Mouse (Mus musculus) megakaryocyte progenitor cell, adult 5-6 weeks (primary cell): ENCODE measurements around the gene Casp3. TPM values are rescaled to one million over a fixed set of nuclear protein-coding genes. Genes with fewer than 3 reads are reported as not detected.

Experiments used
- ATAC-seq: replicated peaks from 2 replicates; pipeline ENCODE4 v1.8.0; 2016; ENCODE audit warnings: mild to moderate bottlenecking, moderate TSS enrichment, inconsistent platforms; ENCODE audit not compliant: poor library complexity
- total RNA-seq, 2 experiments: library from RNA; stranded (forward) in 1 of 2; stranded (reverse) in 1 of 2; fragments of 157-497, 149-512 nt in 1 of 2; fragments of 200-1000 nt in 1 of 2; gene quantifications; 2 replicates each; pipeline versions ENCODE4 v1.2.3 to v1.2.4; 2015 to 2017

The Casp3 gene
- total RNA-seq, 2 experiments from 2014 or later = 53.7 to 85.1 TPM

DNA sequence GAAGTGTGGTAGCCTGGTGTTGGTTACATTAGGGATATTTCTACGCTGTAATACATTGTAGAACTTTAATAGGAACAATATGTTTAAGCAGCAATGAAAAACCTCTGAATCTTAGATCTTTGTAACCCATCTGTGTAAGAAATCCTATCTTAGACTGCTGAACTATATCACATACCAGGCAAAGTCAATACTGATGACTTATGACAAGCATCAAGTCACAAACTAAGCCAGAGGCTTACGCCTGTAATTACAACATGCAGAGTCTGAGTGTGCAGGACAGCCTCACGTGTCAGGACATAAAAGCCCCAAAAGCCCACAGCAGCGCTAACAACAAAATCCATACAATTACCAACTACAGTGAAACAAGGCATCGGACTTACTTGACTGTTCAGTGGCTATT lies 13.5 kb upstream of the Casp3 start:
- no peak for ATAC-seq

- ATAC-seq = no peak
Observed at GRCm38 (mm10) chr8:46606930-46607329, 10.2 kb upstream of the Casp3 start.

DNA sequence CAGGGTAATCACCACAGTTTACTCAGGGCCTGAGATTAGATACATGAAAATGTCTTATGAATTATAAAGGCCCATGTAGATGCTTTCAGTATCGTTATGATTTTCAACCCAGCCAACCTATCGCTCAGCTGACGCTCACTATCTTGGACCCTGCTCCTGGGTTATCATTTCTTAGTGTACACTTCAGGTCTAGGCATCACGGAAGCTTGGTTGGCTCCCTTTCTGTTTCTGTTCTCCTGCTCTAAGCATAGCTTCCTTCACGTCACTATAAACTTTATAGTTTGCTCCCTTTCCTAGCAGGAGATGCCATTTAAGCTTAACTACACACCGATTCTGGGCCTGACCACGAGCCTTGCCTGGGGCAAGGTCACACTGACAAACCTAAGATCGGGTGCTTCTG lies 5.5 kb upstream of the Casp3 start:
- no peak for ATAC-seq

- no peak for ATAC-seq
Observed at GRCm38 (mm10) chr8:46612913-46613312, 4.2 kb upstream of the Casp3 start.

DNA sequence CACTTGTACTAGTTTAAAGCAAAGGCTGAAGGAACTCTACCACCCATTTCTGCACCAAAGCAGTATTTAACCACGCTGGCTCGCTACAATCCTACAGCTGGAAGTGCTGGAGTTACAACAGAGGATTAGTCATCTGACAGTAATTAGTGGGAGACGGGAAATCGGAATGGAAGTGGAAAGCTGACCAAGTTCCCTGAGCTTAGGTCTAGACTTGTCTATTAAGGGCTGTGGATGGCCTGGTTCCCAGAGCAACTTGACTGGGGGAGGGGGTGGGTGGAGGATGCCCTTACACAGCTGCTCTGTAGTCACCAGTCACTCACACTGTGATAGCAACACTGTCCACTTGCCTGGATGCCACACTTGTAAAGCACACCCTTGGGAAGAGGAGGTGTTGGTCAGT lies 3.7 kb upstream of the Casp3 start:
- no peak for ATAC-seq

- ATAC-seq = no peak
Observed at GRCm38 (mm10) chr8:46615936-46616335, 1.2 kb upstream of the Casp3 start.

DNA sequence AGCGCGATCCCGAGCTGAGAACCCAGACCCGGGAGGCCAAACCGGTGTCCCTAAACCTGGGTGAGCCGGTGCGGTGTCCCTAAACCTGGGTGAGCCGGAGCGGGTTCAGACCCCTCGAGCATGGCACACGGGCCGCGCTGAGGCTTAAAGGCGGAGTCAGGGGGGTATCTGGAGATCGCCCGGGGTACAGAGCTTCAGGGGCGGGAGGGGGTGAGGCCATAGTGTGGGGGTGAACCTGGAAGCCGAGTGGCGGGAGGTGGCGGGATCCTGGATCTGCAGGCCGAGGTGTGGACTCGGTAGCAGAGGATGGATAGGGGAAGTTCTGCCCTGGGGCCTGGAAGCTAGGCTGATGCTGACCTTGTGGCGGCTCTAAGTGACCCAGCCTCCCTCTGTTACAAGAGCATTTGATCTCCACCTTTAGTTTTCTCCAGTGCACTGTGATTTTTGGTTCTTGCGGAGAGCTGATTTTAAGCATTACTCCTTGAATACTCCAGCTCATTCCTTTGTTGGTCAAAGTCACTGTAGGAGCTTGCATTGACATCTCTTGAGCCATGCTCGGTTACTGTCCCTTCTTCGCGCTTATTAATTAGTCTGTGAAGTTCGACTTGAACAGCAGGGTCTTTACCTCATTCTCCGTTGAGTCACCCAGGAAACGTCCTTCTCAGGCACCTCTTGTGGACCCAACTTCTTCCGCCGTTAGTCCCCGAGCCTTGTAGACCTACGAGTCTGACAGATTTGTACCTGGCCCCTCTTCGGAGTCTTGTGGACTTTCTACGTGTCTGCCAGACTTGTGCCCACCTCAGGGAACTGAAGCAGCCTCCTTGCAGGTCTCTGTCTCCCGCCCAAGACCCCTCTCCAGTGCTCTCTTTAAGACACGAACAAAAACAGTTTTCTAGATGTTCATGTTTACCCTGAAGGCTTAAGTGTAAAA lies 864 bp downstream of the Casp3 start:
- peak; percentile 32 for ATAC-seq

DNA sequence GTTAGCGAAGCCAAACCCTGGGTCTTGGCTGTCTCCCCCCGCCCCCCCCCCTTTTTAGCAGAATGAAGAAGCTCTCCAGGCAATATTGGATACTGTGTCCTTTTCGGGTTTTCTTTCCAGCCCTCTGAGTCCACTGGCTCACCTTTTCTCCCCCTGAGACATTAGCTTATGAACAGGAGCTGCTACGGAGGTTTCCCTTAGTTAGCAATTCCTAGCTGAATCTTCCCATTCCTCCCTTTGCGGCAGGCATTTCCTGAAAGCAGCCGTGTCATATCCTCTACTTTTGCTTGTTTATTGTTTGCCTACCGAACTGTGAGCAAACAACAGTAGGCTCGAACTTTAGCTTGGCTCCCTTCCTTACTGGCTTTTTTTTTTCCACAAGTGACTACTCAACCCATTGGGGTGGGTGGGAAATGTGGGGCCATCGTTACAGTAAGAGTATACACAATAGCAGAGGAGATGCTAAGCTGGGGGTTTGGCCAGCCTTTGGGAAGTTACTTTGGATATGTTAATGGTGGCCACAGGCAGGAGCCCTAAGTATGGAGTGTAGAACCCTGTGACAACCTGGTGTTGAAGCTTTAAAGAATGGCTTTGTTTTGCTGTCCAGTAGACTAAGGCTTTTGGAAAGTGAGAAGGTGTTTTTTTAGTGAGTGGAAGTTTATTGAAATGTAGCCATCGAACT lies 1.7 kb downstream of the Casp3 start:
- no peak for ATAC-seq

DNA sequence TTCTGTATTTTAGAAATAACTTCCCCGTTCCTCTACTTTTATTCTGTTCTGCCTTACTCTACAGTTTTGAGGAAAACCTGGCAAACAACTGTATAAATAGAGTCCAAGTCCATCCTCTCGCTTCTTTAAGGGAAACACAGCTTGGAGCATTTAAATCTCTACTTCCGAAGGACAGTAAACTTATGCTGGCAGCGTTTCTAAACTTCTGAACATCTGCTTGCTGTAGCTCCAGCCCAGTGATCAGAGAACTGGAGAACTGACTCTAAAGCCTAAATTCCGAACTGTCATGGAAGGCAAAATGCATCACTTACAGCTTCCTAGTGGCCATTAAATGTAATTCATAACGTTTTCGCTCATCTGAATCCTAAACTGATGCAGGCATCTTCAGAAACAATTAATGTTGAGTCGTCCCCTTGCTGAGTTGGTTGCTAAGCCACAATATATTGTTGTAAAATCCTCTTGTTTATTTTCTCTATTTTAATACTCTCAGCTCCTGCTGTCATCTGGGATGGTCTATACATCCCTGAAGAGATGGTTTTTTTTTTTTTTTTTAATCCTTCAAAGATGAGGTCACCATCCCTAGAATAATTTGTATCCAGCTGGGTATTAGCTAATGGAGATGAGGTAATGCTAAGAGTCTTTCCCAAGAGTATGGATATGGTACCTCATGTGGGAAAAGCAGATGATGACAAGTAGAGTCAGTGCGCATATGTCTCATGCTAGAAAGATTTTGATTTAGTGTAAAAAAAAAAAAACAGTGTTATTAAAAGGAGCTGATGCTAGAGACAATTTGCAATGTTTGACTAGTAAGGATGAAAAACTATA lies 5.6 kb downstream of the Casp3 start:
- no peak for ATAC-seq

DNA sequence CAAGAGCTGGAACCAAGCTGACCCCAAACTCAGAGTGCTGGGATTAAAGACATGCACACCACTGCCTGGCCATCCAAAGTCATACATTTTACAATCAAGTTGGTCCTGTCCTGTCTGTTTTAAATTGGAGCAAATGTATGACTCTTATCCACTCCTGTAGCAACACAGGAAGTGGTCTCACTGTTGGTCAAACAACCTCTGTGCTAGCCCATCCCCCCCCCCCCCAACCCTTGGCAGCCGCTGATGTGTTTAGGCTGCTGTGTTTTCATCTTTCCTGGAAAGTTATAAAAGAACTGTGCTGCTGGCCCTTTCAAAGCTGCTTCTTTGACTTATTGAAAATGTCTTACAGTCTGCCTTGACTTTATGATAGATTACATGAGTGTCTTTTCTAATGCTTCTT lies 8.1 kb downstream of the Casp3 start:
- ATAC-seq = peak; percentile 40

- no peak for ATAC-seq
Observed at GRCm38 (mm10) chr8:46626642-46627041, 9.6 kb downstream of the Casp3 start.

DNA sequence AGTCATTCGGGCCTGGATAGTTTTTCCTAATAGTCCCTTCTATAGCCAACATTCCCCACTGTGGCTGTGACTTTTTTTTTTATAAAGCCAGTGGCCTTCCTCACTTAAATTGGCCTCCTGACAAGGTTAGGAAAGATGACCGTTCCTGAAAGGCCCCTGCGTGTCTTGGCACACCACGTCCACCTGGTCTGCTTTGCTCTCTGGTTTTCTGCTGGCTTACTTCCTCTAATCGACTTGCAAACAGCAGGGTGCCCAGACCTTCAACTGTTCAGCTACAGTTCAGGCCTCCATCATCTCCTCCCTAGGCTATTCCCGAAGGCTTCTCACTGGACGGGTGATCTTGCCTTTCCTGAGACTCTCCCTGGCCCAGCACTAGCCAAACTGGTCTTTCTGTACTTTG lies 10.8 kb downstream of the Casp3 start:
- peak; percentile 52 for ATAC-seq

DNA sequence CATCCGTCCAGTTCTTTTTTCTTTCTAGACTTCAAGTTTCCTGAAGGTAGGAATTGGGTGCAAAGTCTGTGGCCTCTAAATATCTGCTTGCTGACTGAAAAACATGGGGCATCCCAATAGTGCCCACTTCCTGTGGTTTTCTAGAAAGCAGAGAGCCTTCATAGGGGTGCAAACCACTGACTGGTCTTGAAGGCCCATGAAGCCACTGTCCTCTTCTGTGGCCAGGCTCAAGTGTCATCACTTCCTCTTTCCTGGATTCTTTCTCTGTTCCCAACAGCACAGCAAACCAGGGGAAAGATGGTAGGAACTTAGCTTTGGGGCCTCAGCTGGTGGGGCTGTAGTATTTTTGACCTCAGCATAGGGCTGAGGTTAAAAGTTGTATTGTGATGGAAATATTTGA lies 11.6 kb downstream of the Casp3 start:
- peak; percentile 74 for ATAC-seq

DNA sequence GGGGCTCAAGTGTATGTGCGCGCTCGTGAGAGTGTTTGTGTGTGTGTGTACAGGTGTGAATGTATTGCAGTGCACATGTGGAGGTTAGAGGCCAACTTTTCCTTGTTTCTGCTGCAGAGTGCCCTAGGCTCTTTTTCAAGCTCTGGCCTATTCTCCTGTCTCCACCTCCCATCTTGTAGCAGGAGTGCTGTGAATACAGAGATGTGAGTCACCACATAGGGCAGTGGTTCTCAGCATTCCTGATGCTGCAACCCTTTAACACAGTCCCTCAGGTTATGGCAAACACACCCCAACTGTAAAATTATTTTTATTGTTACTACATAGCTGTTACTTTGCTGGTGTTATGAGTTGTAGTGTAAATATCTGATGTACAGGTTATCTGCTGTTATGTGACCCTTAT lies 13.3 kb downstream of the Casp3 start:
- ATAC-seq = no peak

DNA sequence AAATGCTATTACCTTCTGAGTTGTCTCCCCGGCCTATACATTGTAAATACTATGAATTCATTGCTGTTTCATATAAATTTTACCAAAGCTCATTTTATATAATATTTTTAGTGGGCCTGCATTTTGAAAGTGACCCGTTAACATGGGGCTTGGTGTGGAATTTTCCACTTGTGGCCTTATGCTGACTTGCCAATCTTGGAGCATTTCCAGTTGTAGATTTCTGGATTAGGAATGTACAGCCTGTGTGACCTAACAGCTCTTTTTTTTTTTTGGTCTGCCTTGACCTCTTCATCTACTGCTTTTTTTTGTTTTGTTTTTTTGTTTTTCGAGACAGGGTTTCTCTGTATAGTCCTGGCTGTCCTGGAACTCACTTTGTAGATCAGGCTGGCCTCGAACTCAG lies 13.8 kb downstream of the Casp3 start:
- no peak for ATAC-seq

DNA sequence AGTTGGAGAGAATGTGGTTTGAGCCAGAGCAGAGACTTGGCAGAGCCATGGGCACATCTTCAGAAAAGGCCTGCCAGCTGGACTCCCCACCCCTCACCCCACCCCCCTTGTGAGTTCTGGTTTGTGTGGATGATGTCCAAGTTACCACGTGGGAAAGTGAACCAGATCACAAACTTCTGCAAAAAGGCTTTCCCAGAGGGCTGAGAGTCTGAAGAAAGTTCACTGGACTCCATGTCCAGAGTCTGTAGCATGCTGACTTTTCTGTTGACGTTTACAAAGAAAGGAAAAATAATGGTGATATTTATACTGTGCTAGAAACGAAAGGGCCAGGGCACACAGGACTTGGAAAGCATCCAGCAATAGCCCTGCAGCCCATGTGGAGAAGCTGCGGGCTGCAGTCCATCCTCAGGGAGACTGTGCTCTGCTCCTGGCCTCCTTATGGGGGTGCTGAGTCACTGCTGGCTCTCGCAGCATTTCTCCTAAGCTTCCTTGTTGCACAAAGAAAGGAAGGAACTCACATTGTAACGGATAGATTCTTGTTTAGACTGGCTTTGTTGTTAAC lies 22.0 kb downstream of the Casp3 start:
- peak; percentile 54 for ATAC-seq

GRCm38 (mm10) chr8:46639852-46640251 lies 22.8 kb downstream of the Casp3 start:
- peak; percentile 84 for ATAC-seq

DNA sequence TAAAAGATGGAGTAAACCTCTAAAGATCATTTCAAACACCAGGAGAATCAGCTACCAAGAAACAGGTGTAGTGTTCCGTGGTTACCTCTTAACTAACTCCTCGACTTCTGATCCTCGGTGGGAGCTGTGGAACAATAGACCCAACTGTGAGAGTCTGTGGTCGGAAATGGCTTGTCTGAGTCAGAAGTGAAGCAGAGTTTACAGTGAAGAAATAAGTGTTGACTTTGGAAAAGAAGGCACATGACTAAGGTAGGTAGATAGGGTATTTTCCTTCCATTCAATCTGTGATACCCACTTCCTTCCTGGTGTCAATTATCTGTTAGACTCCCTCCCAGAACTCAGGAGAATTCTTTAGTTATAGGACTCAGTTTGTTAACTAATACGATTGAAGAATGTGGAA lies 24.2 kb downstream of the Casp3 start:
- peak; percentile 53 for ATAC-seq

DNA sequence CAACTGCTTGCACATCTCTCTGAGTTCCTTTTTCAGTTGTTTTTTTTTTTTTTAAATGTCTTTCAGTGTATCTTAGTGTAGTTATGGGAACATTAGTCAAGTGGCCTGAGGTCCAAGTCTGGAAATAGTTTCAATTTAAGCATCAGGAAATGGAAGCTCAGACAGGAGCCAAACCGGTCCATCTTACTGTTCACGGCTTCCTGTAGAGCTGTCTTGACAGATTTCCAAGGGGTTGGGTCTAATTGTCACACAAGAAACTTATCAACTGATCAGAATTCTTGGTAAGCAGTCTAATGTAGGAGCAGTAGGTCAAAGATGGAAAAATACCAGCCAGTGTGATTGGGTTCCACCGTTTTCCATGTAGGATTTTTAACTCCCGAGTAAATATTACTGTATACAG lies 31.3 kb downstream of the Casp3 start:
- no peak for ATAC-seq

- peak; percentile 90 for ATAC-seq
Observed at GRCm38 (mm10) chr8:46651872-46652271, 34.8 kb downstream of the Casp3 start.

GRCm38 (mm10) chr8:46655919-46656318 lies 38.8 kb downstream of the Casp3 start:
- ATAC-seq = no peak
